Mouse (Mus musculus): ENCODE results near the gene Gm9844.

GRCm38 (mm10) chr7:24853695-24854094, 8.3 kb upstream of the Gm9844 start:
- TF ChIP-seq SIN3A (IDR thresholded peaks at IDR 0.05; ENCODE audit: low read length) (no peak), TCF12 (IDR thresholded peaks at IDR 0.05; ENCODE audit: low read depth, low read length) (no peak), CTCF (conservative IDR thresholded peaks at IDR 0.05 in 1 of 2, IDR thresholded peaks at IDR 0.05 in 1 of 2; ENCODE audit: low read depth in 2 of 2, low read length in 2 of 2) (no peak), POLR2A (IDR thresholded peaks at IDR 0.05; ENCODE audit: low read depth, low read length) (peak; percentile 32; the same call in 1 of the 2 replicates), MEF2A (IDR thresholded peaks at IDR 0.05; ENCODE audit: borderline replicate concordance, low read depth, low read length) (no peak), CHD2 (IDR thresholded peaks at IDR 0.05; ENCODE audit: low read length) (no peak), TBP (conservative IDR thresholded peaks at IDR 0.05; ENCODE audit: low read depth, low read length) (no peak), USF1 (IDR thresholded peaks at IDR 0.05; ENCODE audit: low read depth, low read length) (no peak), MAZ (IDR thresholded peaks at IDR 0.05; ENCODE audit: low read depth, low read length) (no peak), MYC (IDR thresholded peaks at IDR 0.05; ENCODE audit: low read depth, low read length) (no peak)
